Mouse (Mus musculus): Measurements from ENCODE around the gene Kif19a. TPM values are rescaled to one million over a fixed set of nuclear protein-coding genes. Genes with fewer than 3 reads are reported as not detected.

The Kif19a gene
- not detected for polyA plus RNA-seq (2017; shearing (Covaris generic))

DNA sequence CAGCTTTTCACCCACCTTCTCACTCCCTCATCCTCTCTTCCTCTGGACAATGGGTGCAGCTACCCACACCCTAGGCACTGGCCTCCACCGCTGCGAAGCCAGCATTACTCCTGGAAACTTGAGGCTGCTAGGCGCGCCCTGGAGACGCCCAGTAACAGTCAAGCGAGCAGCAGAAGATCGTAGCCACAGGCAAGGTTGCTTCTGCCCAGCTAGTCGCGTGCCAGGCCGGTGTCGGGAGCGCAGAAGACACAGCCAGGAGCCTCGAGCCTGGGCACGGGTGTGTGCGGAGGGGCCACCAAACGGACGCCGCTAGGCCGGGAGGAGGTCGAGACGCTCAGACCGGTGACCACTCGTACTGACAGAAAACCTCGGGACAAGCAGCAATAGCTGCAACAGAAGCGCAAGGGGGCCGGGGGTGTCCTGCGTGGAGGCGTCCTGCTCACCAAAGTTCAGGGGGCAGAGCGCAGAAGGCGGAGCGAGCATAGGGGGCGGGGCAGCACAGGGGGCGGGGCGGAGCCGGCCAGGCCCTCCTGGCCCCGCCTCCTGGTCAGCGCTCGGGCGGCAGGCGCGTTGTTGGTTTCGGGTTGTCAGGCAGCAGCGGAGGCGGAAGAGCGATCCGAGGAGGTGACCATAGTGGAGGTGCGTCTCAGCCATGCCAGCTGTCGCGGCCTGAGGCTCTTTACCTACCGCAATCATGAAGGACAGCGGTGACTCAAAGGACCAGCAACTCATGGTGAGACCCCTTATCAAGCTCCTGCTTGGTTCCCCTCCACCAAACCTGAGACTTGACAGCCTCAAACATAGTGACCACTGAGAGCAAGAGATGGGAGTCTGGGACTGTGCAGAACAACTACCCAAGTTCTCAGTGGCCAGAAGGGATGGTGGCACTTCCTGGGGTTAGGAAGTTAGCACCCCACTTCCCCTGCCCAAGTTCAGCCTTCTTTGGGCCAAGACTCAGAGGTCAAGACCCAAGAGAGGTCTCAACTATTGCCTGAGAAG lies at the start of gene Kif19a:
Gene Kif19a (plus strand): TSS at position 569 of the 999 bp plus-strand sequence.

DNA sequence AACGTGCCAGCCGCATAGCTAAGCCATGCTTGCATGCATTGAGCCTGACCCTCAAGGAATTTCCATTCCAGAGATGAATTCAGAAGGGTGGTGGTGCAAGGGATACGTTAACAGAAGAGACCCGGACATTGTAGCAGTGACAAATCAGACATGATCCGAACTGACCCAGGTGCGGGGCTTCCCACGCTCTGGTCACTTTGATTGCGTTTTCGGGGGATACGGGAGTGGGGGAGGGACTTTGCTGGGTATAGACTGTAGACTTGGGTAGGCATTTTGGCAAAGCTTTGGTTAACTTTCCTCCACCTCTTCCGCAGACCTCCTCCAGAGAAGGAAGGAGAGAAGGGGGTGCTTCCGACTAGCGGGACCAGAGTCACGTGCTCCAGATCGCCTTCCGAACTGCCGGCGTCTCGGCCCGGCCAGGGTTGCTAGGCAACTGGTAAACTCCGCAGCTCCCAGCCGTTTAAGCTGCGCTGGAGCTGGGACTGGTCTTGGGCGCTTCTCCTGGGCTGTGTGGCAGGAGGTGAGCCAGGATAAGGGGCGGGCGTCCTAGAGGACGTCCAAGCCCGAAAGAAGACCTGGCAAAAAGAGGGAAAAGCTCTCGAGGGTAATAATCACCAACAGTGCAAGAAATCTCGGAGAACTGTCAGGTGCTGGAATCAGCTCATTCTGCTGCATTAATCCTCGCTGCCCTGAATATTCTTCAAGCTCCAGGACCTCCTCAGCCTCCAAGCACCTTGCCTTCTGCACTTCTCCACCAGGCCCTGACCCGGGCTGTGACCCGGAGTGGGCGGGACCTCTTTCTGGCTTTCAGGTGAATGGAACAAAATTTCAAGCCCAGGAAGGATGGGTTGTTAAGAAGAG lies 38.0 kb upstream of the Kif19a start, which contains the start of gene Dnaic2:
Gene Dnaic2 (plus strand): TSS at position 444 of the 861 bp plus-strand sequence.

DNA sequence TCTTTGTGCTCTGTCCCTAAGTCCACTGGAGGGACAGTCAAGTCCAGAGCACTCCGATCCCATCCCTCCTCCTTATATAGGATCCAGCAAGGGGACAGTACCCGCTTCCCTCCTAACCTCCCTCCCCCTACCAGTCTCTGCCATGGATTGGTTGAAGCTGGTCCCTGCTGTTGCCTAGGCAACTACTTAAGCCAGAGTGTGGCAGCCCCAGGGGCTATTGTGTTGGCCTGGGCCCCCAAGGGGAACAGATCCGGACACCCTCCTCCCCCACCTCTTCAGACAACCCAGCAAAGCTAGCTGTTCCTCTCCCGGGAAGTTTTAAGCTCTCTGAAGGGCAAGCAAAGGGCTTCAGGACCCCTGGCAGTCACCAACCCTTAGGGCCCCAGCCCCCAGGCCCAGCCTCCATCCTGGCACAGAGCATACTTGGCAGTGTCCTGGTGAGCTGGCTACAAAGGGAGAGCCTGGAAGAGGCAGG lies 30.7 kb downstream of the Kif19a start, which contains the start of gene Btbd17:
Gene Btbd17 (minus strand): TSS at position 98 of the 475 bp plus-strand sequence.

DNA sequence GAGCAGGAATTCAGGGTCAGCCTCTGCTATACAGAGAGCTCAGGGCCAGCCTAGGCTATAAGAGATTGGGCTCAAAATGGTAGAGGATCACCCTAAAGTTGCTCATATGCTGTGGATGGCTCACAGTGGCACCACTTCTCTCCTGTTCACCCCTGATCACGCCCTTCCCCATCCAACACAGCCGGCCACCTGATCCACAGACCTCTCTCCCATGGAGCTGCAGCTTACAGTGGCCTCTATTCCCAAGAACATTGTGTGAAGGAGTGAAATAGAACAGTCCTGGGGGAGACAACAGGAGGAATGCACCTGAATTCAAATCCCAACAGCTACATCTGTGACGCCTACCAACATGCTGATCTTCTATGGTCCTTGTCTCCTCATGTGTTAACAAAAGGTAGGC lies 33.4 kb downstream of the Kif19a start, which contains the start of gene Gpr142:
Gene Gpr142 (plus strand): TSS at position 301 of the 400 bp plus-strand sequence.

Other genes with a start within 250 kb of the Kif19a start
- 516 TPM for gene Rpl38, start 96.9 kb upstream of the Kif19a start, polyA plus RNA-seq (2017; shearing (Covaris generic))
- 1.3 TPM for gene Ttyh2, start 90.0 kb upstream of the Kif19a start, polyA plus RNA-seq (2017; shearing (Covaris generic))
- not detected for gene Dnaic2, start 38.0 kb upstream of the Kif19a start, polyA plus RNA-seq (2017; shearing (Covaris generic))
- gene Btbd17, start 30.6 kb downstream of the Kif19a start, polyA plus RNA-seq (2017; shearing (Covaris generic)), result 0.42 TPM
- gene Gpr142, start 33.5 kb downstream of the Kif19a start, polyA plus RNA-seq (2017; shearing (Covaris generic)), result not detected
- not detected for gene Gprc5c, start 85.8 kb downstream of the Kif19a start, polyA plus RNA-seq (2017; shearing (Covaris generic))
- 0.07 TPM for gene Cd300a, start 124.7 kb downstream of the Kif19a start, polyA plus RNA-seq (2017; shearing (Covaris generic))
- gene Cd300lb, start 169.0 kb downstream of the Kif19a start, polyA plus RNA-seq (2017; shearing (Covaris generic)), result not detected
- gene Cd300c, start 203.8 kb downstream of the Kif19a start, polyA plus RNA-seq (2017; shearing (Covaris generic)), result not detected
- not detected for gene Cd300ld, start 224.5 kb downstream of the Kif19a start, polyA plus RNA-seq (2017; shearing (Covaris generic))
- gene Cd300c2, start 236.5 kb downstream of the Kif19a start, polyA plus RNA-seq (2017; shearing (Covaris generic)), result not detected